Mouse (Mus musculus): ENCODE measurements around the gene Tmem252. TPM values are rescaled to one million over a fixed set of nuclear protein-coding genes. Genes with fewer than 3 reads are reported as not detected.

Tmem252 gene
- not detected in 2 replicates for polyA plus RNA-seq (2011; ENCODE audit: insufficient read length, low read depth, missing spikeins)

DNA sequence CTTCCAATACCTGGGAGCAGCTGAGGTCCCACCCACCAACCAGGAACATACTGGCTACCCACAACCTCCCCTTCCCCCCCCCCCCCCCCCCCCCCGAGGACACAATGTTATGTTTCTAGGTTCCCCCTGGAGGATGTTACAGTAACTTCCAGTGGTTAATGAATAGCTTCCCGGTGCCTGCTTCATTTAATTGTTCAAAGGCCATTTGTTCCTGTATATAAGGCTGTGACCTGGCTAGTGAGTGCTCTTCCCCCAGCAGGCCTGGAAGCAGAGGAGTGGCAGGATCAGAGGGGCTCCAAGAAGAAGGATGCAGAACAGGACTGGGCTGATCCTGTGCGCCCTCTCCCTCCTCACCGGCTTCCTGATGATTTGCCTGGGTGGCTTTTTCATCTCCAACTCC lies at the start of gene Tmem252:
Tmem252 (plus strand) TSS at position 247 of the 400 bp plus-strand sequence.
- H3K4me3 ChIP-seq (ENCODE audit: insufficient read depth, low read length), result no peak within 1 kb of the TSS
- no peak within 1 kb of the TSS for H3K27ac ChIP-seq (ENCODE audit: insufficient read depth, low read length)
- no peak for TF ChIP-seq CTCF (IDR thresholded peaks at IDR 0.05; ENCODE audit: borderline replicate concordance, insufficient read depth, low read length)
- TF ChIP-seq POLR2A (IDR thresholded peaks at IDR 0.05; ENCODE audit: low read depth, low read length), result no peak
- H3K4me1 ChIP-seq (ENCODE audit: control insufficient read depth, insufficient read depth, low read length), result no peaks in the 10 kb centered on the region

DNA sequence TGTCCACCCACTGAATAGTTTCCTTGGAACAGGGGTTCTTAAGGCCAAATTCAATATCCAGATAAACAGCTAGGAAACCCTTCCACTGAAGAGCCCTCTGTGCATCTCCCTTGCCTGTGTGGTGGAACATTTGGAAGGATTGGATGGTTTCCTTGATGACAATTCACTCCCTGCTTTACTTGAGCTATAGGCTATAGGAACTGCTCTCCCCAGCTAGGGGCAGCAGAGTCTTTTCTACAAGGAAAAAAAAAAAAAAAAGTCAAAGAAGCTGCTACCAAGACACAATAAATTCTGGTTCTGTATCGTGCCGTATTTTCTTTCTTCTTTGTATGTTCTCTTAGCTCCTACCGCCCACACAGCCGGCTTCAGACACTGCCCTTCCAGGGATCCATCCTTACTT lies 45.8 kb upstream of the Tmem252 start:
- Histone ChIP-seq H3K4me1 (ENCODE audit: control insufficient read depth, insufficient read depth, low read length) (no peaks in the 10 kb centered on the region), H3K4me3 (ENCODE audit: insufficient read depth, low read length) (no peak overlapping the region), H3K27ac (ENCODE audit: insufficient read depth, low read length) (no peak overlapping the region)
- TF ChIP-seq POLR2A (IDR thresholded peaks at IDR 0.05; ENCODE audit: low read depth, low read length) (no peak), CTCF (IDR thresholded peaks at IDR 0.05; ENCODE audit: borderline replicate concordance, insufficient read depth, low read length) (no peak)

DNA sequence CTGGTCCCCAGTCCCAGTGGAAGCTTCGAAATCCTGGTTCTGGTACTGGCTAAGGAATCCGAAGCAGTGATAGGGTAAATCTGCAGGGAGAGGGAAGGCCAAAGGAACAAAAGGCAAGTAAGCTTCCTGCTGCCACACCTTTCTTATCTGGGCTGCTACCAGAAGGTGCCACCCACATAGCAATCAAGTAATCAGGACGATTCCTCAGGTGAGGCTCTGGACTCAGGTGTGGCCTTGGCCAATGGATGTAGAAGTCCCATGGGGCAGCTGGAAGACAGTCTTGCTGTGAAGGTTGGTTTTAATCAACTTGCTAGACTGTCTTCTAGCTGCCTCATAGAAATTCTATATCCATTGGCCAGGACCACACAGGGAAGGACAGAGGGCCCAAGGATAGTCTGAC lies 40.8 kb upstream of the Tmem252 start:
- TF ChIP-seq CTCF (IDR thresholded peaks at IDR 0.05; ENCODE audit: borderline replicate concordance, insufficient read depth, low read length) (no peak), POLR2A (IDR thresholded peaks at IDR 0.05; ENCODE audit: low read depth, low read length) (no peak)
- no peak overlapping the region for H3K27ac ChIP-seq (ENCODE audit: insufficient read depth, low read length)
- H3K4me1 ChIP-seq (ENCODE audit: control insufficient read depth, insufficient read depth, low read length), result no peaks in the 10 kb centered on the region
- no peak overlapping the region for H3K4me3 ChIP-seq (ENCODE audit: insufficient read depth, low read length)

DNA sequence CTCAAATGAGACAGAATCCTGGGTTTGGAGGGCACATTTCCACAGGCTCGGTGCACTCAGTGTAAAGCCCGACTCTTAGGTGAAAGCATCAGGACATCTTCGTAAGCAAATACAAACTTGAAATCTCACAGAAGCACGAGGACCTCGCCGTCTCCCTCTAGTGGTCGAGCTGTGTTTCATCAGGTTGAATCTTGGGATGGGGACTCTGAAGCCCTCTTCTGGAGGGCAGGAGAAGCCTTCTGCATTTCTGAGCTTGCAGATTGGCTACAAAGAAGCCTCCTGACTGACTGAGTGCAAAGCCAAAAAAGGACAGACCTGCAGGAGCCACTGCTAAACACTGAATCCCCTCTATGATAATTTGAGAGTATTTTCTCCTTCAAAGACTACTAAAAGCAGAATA lies 39.2 kb upstream of the Tmem252 start:
- no peak overlapping the region for H3K4me3 ChIP-seq (ENCODE audit: insufficient read depth, low read length)
- no peak overlapping the region for H3K27ac ChIP-seq (ENCODE audit: insufficient read depth, low read length)
- no peaks in the 10 kb centered on the region for H3K4me1 ChIP-seq (ENCODE audit: control insufficient read depth, insufficient read depth, low read length)
- TF ChIP-seq POLR2A (IDR thresholded peaks at IDR 0.05; ENCODE audit: low read depth, low read length) (no peak), CTCF (IDR thresholded peaks at IDR 0.05; ENCODE audit: borderline replicate concordance, insufficient read depth, low read length) (peak; percentile 85)

GRCm38 (mm10) chr19:24636616-24637015 lies 37.2 kb upstream of the Tmem252 start:
- H3K4me1 ChIP-seq (ENCODE audit: control insufficient read depth, insufficient read depth, low read length), result no peaks in the 10 kb centered on the region
- no peak for TF ChIP-seq CTCF (IDR thresholded peaks at IDR 0.05; ENCODE audit: borderline replicate concordance, insufficient read depth, low read length)
- TF ChIP-seq POLR2A (IDR thresholded peaks at IDR 0.05; ENCODE audit: low read depth, low read length), result no peak
- no peak overlapping the region for H3K4me3 ChIP-seq (ENCODE audit: insufficient read depth, low read length)
- no peak overlapping the region for H3K27ac ChIP-seq (ENCODE audit: insufficient read depth, low read length)

DNA sequence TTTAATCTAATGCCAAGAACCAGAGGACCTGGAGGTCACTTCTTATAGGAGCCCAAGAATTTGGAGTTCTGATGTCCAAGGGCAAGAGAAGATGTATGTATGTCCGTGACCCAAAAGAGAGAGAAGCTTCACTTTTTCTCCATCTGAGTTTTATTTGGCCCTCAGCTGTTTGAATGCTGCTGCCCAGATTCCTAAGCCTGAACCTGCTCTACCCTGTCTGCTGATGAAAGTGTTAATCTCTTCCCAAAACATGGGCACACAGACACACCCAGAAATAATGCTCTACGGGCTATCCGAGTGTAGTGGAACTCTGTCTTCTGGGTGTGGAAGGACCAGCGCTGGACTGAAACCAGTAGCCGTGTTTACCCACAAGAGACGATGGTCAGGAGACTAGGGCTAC lies 35.8 kb upstream of the Tmem252 start:
- Histone ChIP-seq H3K4me3 (ENCODE audit: insufficient read depth, low read length) (no peak overlapping the region), H3K27ac (ENCODE audit: insufficient read depth, low read length) (no peak overlapping the region), H3K4me1 (ENCODE audit: control insufficient read depth, insufficient read depth, low read length) (no peaks in the 10 kb centered on the region)
- TF ChIP-seq POLR2A (IDR thresholded peaks at IDR 0.05; ENCODE audit: low read depth, low read length) (no peak), CTCF (IDR thresholded peaks at IDR 0.05; ENCODE audit: borderline replicate concordance, insufficient read depth, low read length) (no peak)

DNA sequence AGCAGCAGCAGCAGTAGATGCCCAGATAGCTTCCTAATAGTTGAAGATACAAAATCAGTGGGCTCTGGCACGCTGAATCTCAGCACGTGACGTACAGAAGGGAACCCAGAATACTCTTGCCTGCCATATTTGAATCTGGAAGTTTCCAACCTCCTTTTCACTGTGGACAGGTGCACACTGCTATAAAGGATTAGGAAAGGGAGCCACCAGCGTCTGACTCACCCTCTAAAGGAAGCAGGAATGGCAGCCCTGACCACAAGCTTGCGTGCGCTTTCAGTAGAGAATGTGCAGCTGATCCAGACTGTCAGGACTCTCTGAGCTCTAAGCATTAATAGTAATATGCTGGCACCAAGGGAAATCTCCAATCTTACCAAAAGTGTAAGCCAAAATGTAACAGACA lies 32.8 kb upstream of the Tmem252 start:
- TF ChIP-seq CTCF (IDR thresholded peaks at IDR 0.05; ENCODE audit: borderline replicate concordance, insufficient read depth, low read length), result no peak
- TF ChIP-seq POLR2A (IDR thresholded peaks at IDR 0.05; ENCODE audit: low read depth, low read length), result no peak
- Histone ChIP-seq H3K4me1 (ENCODE audit: control insufficient read depth, insufficient read depth, low read length) (no peaks in the 10 kb centered on the region), H3K27ac (ENCODE audit: insufficient read depth, low read length) (no peak overlapping the region), H3K4me3 (ENCODE audit: insufficient read depth, low read length) (no peak overlapping the region)

GRCm38 (mm10) chr19:24644971-24645370 lies 28.8 kb upstream of the Tmem252 start:
- Histone ChIP-seq H3K4me1 (ENCODE audit: control insufficient read depth, insufficient read depth, low read length) (peaks cover 3% of the 10 kb centered on the region; the same call in 1 of the 2 replicates), H3K4me3 (ENCODE audit: insufficient read depth, low read length) (no peak overlapping the region), H3K27ac (ENCODE audit: insufficient read depth, low read length) (no peak overlapping the region)
- no peak for TF ChIP-seq POLR2A (IDR thresholded peaks at IDR 0.05; ENCODE audit: low read depth, low read length)
- no peak for TF ChIP-seq CTCF (IDR thresholded peaks at IDR 0.05; ENCODE audit: borderline replicate concordance, insufficient read depth, low read length)

DNA sequence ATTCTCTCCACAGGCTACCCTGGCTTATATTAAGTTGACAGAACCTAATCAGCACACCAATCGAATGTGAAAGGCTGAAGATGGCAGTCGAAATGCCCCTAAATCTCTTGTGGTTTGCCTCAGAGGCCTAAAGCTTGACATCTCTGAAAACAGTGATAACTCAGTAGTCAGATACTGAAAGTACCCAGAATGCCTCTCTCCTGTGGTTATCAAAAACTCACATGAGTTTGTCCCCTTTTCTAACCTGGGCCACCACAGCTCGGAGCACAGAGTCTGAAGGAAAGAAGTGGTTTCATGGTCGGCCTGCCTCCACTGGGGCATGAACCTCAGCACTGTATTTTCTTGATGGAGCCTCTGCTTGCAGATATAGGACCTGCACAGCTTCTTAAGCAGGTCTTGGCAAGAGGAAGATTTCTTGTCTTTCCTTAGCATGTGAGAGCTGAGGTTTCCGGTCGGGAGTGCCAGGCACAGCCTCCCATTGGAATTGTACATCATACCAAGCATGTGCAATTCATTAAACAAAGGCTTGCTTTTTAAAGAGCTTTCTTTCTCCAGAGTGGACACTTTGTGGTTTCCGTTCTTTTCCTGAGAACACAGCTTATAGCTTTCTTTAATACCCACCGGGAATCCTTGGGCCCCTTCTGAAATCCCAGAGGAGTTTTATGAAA lies 27.5 kb upstream of the Tmem252 start:
- peaks cover 3% of the 10 kb centered on the region; the same call in 1 of the 2 replicates for H3K4me1 ChIP-seq (ENCODE audit: control insufficient read depth, insufficient read depth, low read length)
- no peak overlapping the region for H3K4me3 ChIP-seq (ENCODE audit: insufficient read depth, low read length)
- no peak for TF ChIP-seq POLR2A (IDR thresholded peaks at IDR 0.05; ENCODE audit: low read depth, low read length)
- TF ChIP-seq CTCF (IDR thresholded peaks at IDR 0.05; ENCODE audit: borderline replicate concordance, insufficient read depth, low read length), result no peak
- no peak overlapping the region for H3K27ac ChIP-seq (ENCODE audit: insufficient read depth, low read length)

DNA sequence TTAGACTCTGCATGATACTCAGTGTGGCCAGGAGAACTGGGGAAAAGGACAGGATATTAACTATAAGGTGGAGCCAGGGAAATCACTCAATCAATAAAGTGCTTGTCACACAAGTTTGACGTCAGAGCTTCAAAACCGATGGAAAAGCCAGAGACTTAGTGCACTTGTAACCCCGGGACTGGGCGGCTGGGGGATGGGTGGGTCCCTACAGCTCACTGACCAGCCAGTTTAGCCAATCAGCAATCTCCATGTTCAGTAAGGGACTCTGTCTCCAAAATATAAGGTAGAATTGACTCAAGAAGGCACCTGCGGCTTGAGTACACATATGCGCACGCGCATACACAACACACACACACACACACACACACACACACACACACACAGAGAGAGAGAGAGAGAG lies 25.8 kb upstream of the Tmem252 start:
- TF ChIP-seq CTCF (IDR thresholded peaks at IDR 0.05; ENCODE audit: borderline replicate concordance, insufficient read depth, low read length), result no peak
- no peak for TF ChIP-seq POLR2A (IDR thresholded peaks at IDR 0.05; ENCODE audit: low read depth, low read length)
- Histone ChIP-seq H3K27ac (ENCODE audit: insufficient read depth, low read length) (no peak overlapping the region), H3K4me1 (ENCODE audit: control insufficient read depth, insufficient read depth, low read length) (peaks cover 3% of the 10 kb centered on the region; the same call in 1 of the 2 replicates)

More for the DNA sequence above, 25.8 kb upstream of the Tmem252 start:
- no peak overlapping the region for H3K4me3 ChIP-seq (ENCODE audit: insufficient read depth, low read length)

Measured in embryonic fibroblast, embryonic 13.5 days (primary cell).